25 mouse cellular contexts compared by ENCODE assay signal in genomic region chr15:84932351-84932750, GRCm38 (mm10). TPM values are rescaled to one million over a fixed set of nuclear protein-coding genes. Genes with fewer than 3 reads are reported as not detected.
DNase-seq lines count a peak whose midpoint lies in the region; ATAC-seq and TF ChIP-seq lines count a peak whose summit lies in the region.
"Had no signal": no experiment of that assay in that cellular context is flagged by ENCODE, and none has a peak within 500 bp of the region (broad histone marks: within the 10 kb centered on the region; RNA-seq: fewer than 3 reads in every experiment).

No protein-coding gene starts in this region.

- no peak overlapping the region for H3K4me2 ChIP-seq in embryonic facial prominence, embryonic 14.5 days (ENCODE audit: low read depth, low read length)
- H3K4me2 ChIP-seq in liver, embryonic 12.5 days = no peak overlapping the region
- no peak overlapping the region for H3K4me2 ChIP-seq in liver, postnatal 0 days (ENCODE audit: low read depth, low read length)
- H3K4me2 ChIP-seq: embryonic facial prominence, embryonic 15.5 days; hindbrain, embryonic 12.5 days; intestine, embryonic 15.5 days; neural tube, embryonic 15.5 days had no signal

- H3K36me3 ChIP-seq in embryonic facial prominence, embryonic 14.5 days (ENCODE audit: control insufficient read depth, insufficient read depth, low read length) = peaks cover 100% of the 10 kb centered on the region
- H3K36me3 ChIP-seq in embryonic facial prominence, embryonic 10.5 days (replicated peaks) = peaks cover 100% of the 10 kb centered on the region
- H3K36me3 ChIP-seq in liver, embryonic 12.5 days = peaks cover 100% of the 10 kb centered on the region
- H3K36me3 ChIP-seq in liver, postnatal 0 days (replicated peaks; ENCODE audit: insufficient read depth, low read length) = peaks cover 98% of the 10 kb centered on the region

- H3K4me3 ChIP-seq in embryonic facial prominence, embryonic 14.5 days (ENCODE audit: low read depth, low read length) = no peak overlapping the region
- H3K4me3 ChIP-seq in embryonic facial prominence, embryonic 10.5 days = no peak overlapping the region
- no peak overlapping the region for H3K4me3 ChIP-seq in liver, embryonic 12.5 days
- H3K4me3 ChIP-seq in liver, postnatal 0 days (ENCODE audit: low read depth, low read length) = no peak overlapping the region
- H3K4me3 ChIP-seq: embryonic facial prominence, embryonic 15.5 days; heart, embryonic 10.5 days; hindbrain, embryonic 12.5 days; intestine, embryonic 15.5 days; neural tube, embryonic 15.5 days had no signal

- TF ChIP-seq EP300 in liver, postnatal 0 days (IDR thresholded peaks at IDR 0.05; ENCODE audit: low read depth) = no peak

- peak; percentile 7 for DNase-seq in embryonic facial prominence, embryonic 14.5 days (ENCODE audit: low spot score)
- DNase-seq in embryonic facial prominence, embryonic 10.5 days (ENCODE audit: low spot score) = no peak
- peak; percentile 63 for DNase-seq in 416B (ENCODE audit: low read depth)
- DNase-seq in liver, postnatal 0 days = no peak
- DNase-seq in retina, postnatal 1 day = no peak
- DNase-seq in thymus, postnatal 4 days = no peak
- DNase-seq: adrenal gland, postnatal 25 days; cerebellum, adult 11-12 months; cerebellum, adult 9-11 months; gastrocnemius, postnatal 14 days; heart, postnatal 36 days; kidney, adult 9 months; kidney, postnatal 25 days; midbrain, embryonic 14.5 days had no signal

- ATAC-seq in embryonic facial prominence, embryonic 14.5 days (ENCODE audit: low read depth) = no peak
- peak; percentile 77 for ATAC-seq in liver, embryonic 12.5 days
- peak; percentile 38 for ATAC-seq in liver, postnatal 0 days
- no peak for ATAC-seq in erythroid progenitor cell, adult 5-6 weeks (replicated peaks; ENCODE audit: low FRiP score, poor library complexity, severe bottlenecking)
- ATAC-seq: forebrain, embryonic 14.5 days; hindbrain, postnatal 0 days; intestine, embryonic 15.5 days; lung, postnatal 0 days had no signal

- no peak for TF ChIP-seq CTCF in liver, postnatal 0 days (IDR thresholded peaks at IDR 0.05; ENCODE audit: low read depth)

- WGBS in embryonic facial prominence, embryonic 14.5 days = 47% methylated on average over 5 of the region's 5 CpGs
- WGBS in embryonic facial prominence, embryonic 10.5 days = 58% methylated on average over 5 of the region's 5 CpGs
- WGBS in liver, embryonic 12.5 days (ENCODE audit: insufficient replicate concordance) = 68% methylated on average over 5 of the region's 5 CpGs
- 62% methylated on average over 5 of the region's 5 CpGs for WGBS in liver, postnatal 0 days (ENCODE audit: insufficient replicate concordance)

- H3K27ac ChIP-seq in embryonic facial prominence, embryonic 14.5 days (replicated peaks; ENCODE audit: low read depth, low read length) = no peak overlapping the region
- no peak overlapping the region for H3K27ac ChIP-seq in embryonic facial prominence, embryonic 10.5 days (replicated peaks)
- no peak overlapping the region for H3K27ac ChIP-seq in liver, embryonic 12.5 days
- no peak overlapping the region for H3K27ac ChIP-seq in liver, postnatal 0 days (ENCODE audit: low read depth)
- H3K27ac ChIP-seq: embryonic facial prominence, embryonic 15.5 days; heart, embryonic 10.5 days; hindbrain, embryonic 12.5 days; hindbrain, postnatal 0 days; intestine, embryonic 15.5 days; macrophage; neural tube, embryonic 15.5 days had no signal

- H3K27me3 ChIP-seq in embryonic facial prominence, embryonic 14.5 days (replicated peaks; ENCODE audit: control insufficient read depth, insufficient read depth, low read length) = no peaks in the 10 kb centered on the region
- H3K27me3 ChIP-seq in embryonic facial prominence, embryonic 10.5 days (replicated peaks; ENCODE audit: low read depth, poor library complexity, severe bottlenecking) = no peaks in the 10 kb centered on the region
- H3K27me3 ChIP-seq in liver, embryonic 12.5 days (replicated peaks) = no peaks in the 10 kb centered on the region
- H3K27me3 ChIP-seq in liver, postnatal 0 days (ENCODE audit: insufficient read depth, low read length) = no peaks in the 10 kb centered on the region
- H3K27me3 ChIP-seq: embryonic facial prominence, embryonic 15.5 days; hindbrain, embryonic 12.5 days; intestine, embryonic 15.5 days; neural tube, embryonic 15.5 days had no signal

- H3K4me1 ChIP-seq in embryonic facial prominence, embryonic 14.5 days (ENCODE audit: control insufficient read depth, insufficient read depth, low read length) = no peaks in the 10 kb centered on the region
- H3K4me1 ChIP-seq in embryonic facial prominence, embryonic 10.5 days = no peaks in the 10 kb centered on the region
- H3K4me1 ChIP-seq in liver, embryonic 12.5 days = 0 out of 2 replicates have a peak, but pooled peaks cover 3% of the 10 kb centered on the region
- no peaks in the 10 kb centered on the region; the same call in 1 of the 2 replicates for H3K4me1 ChIP-seq in liver, postnatal 0 days (ENCODE audit: insufficient read depth)
- H3K4me1 ChIP-seq: embryonic facial prominence, embryonic 15.5 days; heart, embryonic 10.5 days; hindbrain, embryonic 12.5 days; intestine, embryonic 15.5 days; neural tube, embryonic 15.5 days had no signal

- no peaks in the 10 kb centered on the region for H3K9me3 ChIP-seq in embryonic facial prominence, embryonic 14.5 days (ENCODE audit: control insufficient read depth, low read length)
- no peaks in the 10 kb centered on the region for H3K9me3 ChIP-seq in embryonic facial prominence, embryonic 10.5 days
- no peaks in the 10 kb centered on the region for H3K9me3 ChIP-seq in liver, embryonic 12.5 days (replicated peaks)
- H3K9me3 ChIP-seq in liver, postnatal 0 days (ENCODE audit: low read length) = no peaks in the 10 kb centered on the region
- H3K9me3 ChIP-seq: embryonic facial prominence, embryonic 15.5 days; heart, embryonic 10.5 days; hindbrain, embryonic 12.5 days; intestine, embryonic 15.5 days; neural tube, embryonic 15.5 days had no signal

- H3K9ac ChIP-seq in embryonic facial prominence, embryonic 14.5 days (ENCODE audit: low read depth, low read length) = no peak overlapping the region
- H3K9ac ChIP-seq in liver, embryonic 12.5 days = no peak overlapping the region
- no peak overlapping the region for H3K9ac ChIP-seq in liver, postnatal 0 days (replicated peaks)
- H3K9ac ChIP-seq: embryonic facial prominence, embryonic 15.5 days; hindbrain, embryonic 12.5 days; intestine, embryonic 15.5 days; neural tube, embryonic 15.5 days had no signal

RNA-seq across cellular contexts. Expression of gene Nup50, which starts 9.1 kb away (rescaled TPM):
- polyA plus RNA-seq in embryonic facial prominence, embryonic 14.5 days (2014; fragmentation: Nextera tagmentation; extraction: Ambion mirVana) = 27.4 and 28.6 TPM in 2 replicates
- 70.9 and 71.8 TPM in 2 replicates for polyA plus RNA-seq in embryonic facial prominence, embryonic 10.5 days (2016; fragmentation: Nextera tagmentation; extraction: Ambion mirVana)
- polyA plus RNA-seq in liver, embryonic 12.5 days (2016; fragmentation: Nextera tagmentation; extraction: Ambion mirVana) = 43.2 and 44.5 TPM in 2 replicates
- 13.9 and 15.2 TPM in 2 replicates for polyA plus RNA-seq in liver, postnatal 0 days (2015; fragmentation: Nextera tagmentation; extraction: Ambion mirVana)
- 47.8 and 55.1 TPM in 2 replicates for total RNA-seq in erythroid progenitor cell, adult 5-6 weeks (2015; ENCODE audit: low replicate concordance)
- 71.5 and 99.2 TPM in 2 replicates for total RNA-seq in erythroid progenitor cell, adult 5-6 weeks (2017; ENCODE audit: low replicate concordance)

RNA-seq across cellular contexts. Expression of gene Gm29666, which starts 12.5 kb away (rescaled TPM):
- 0.28 and 0.33 TPM in 2 replicates for polyA plus RNA-seq in embryonic facial prominence, embryonic 14.5 days (2014; fragmentation: Nextera tagmentation; extraction: Ambion mirVana)
- polyA plus RNA-seq in embryonic facial prominence, embryonic 10.5 days (2016; fragmentation: Nextera tagmentation; extraction: Ambion mirVana) = 1.1 TPM in 2 replicates
- 0.78 and 0.99 TPM in 2 replicates for polyA plus RNA-seq in liver, embryonic 12.5 days (2016; fragmentation: Nextera tagmentation; extraction: Ambion mirVana)
- 0.07 and 0.13 TPM in 2 replicates for polyA plus RNA-seq in liver, postnatal 0 days (2015; fragmentation: Nextera tagmentation; extraction: Ambion mirVana)
- 0.72 and 0.84 TPM in 2 replicates for total RNA-seq in erythroid progenitor cell, adult 5-6 weeks (2015; ENCODE audit: low replicate concordance)
- 0.90 and 1.1 TPM in 2 replicates for total RNA-seq in erythroid progenitor cell, adult 5-6 weeks (2017; ENCODE audit: low replicate concordance)

RNA-seq across cellular contexts. Expression of gene 5031439G07Rik, which starts 56.0 kb away (rescaled TPM):
- polyA plus RNA-seq in embryonic facial prominence, embryonic 14.5 days (2014; fragmentation: Nextera tagmentation; extraction: Ambion mirVana) = 9.2 and 11.1 TPM in 2 replicates
- 8.3 and 9.3 TPM in 2 replicates for polyA plus RNA-seq in embryonic facial prominence, embryonic 10.5 days (2016; fragmentation: Nextera tagmentation; extraction: Ambion mirVana)
- polyA plus RNA-seq in liver, embryonic 12.5 days (2016; fragmentation: Nextera tagmentation; extraction: Ambion mirVana) = 3.6 and 4.9 TPM in 2 replicates
- 4.0 and 5.0 TPM in 2 replicates for polyA plus RNA-seq in liver, postnatal 0 days (2015; fragmentation: Nextera tagmentation; extraction: Ambion mirVana)
- 5.0 and 5.4 TPM in 2 replicates for total RNA-seq in erythroid progenitor cell, adult 5-6 weeks (2015; ENCODE audit: low replicate concordance)
- 3.2 and 8.9 TPM in 2 replicates for total RNA-seq in erythroid progenitor cell, adult 5-6 weeks (2017; ENCODE audit: low replicate concordance)

Comparison
In these comparisons a context has a peak if more than half of its experiments do, and no peak if none do; other contexts are left out.
1. DNase-seq: peak in embryonic facial prominence, embryonic 14.5 days (single experiment) and 416B (single experiment); none in embryonic facial prominence, embryonic 10.5 days (single experiment), liver, postnatal 0 days (single experiment), retina, postnatal 1 day (single experiment) and thymus, postnatal 4 days (single experiment).
2. ATAC-seq: peak in liver, embryonic 12.5 days (single experiment) and liver, postnatal 0 days (single experiment); none in embryonic facial prominence, embryonic 14.5 days (single experiment) and erythroid progenitor cell, adult 5-6 weeks (single experiment).